Mouse (Mus musculus) layer of hippocampus, postnatal 14 days (tissue): ENCODE results near the gene Pax1. TPM values are rescaled to one million over a fixed set of nuclear protein-coding genes. Genes with fewer than 3 reads are reported as not detected.

ENCODE experiments used
- DNase-seq, 2 experiments: peaks; one replicate each; pipeline ENCODE4 v3.0.0; 2021 to 2022; ENCODE audit warnings: low spot score in 2 of 2, mixed read lengths in 1 of 2
- long read RNA-seq, 2 experiments: library from polyadenylated mRNA; stranded (forward); transcript quantifications; one replicate each; pipeline ENCODE4 v2.0.0; 2021
- total RNA-seq, 2 experiments: library from RNA; stranded (reverse); gene quantifications; 2 replicates each; pipeline ENCODE4 v1.2.3; 2021

Pax1 gene
- under 1 TPM in 1 of 2 experiments, not detected in 1; 0.19 TPM for total RNA-seq
- long read RNA-seq, experiment 1: 0 reads
- long read RNA-seq, experiment 2: 0 reads

DNA sequence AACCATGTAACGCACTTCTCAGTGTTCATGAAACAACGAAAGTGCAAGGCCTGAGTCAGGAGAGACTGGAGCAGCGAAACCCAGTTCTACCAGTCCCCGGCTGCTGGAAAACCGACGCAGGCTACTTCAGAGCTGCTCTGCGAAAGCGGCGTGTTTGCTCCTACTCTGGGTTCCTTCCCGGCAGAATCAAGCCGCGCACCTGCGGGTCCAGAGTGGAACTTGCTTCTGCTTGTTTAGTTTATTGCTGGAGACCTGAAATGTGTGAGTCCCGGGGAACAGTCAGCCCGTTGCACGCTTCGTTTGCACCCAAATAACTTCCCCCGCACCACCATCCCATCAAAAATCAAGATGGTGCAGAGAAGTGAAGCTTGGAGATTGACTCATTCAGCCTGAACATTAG, at the start of gene Pax1:
Gene Pax1 (plus strand): TSS at position 345 of the 400 bp plus-strand sequence.
- no peak for DNase-seq

- DNase-seq: peak in 1 of 2 experiments; percentile 20
Measured at GRCm38 (mm10) chr2:147321036-147321435, 40.7 kb upstream of the Pax1 start.

DNA sequence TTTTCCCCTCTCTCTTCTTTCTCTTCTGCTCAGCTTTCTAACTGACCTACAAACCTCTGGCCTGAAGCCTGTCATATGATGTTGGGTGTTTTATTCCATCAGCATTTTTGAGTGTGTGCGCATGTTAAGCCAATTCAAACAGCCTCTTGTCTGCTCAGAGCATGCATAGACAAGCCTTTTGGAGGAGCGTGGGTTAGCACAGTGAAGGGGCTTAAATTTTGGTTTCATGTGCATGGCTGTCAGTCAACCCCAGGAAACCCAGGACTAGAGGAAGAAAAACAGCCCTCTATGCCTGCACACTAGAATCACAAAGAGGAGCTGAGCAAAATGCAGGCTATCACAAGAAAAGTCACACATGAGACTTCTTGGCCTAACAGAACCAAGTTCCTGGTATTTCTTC, 36.5 kb upstream of the Pax1 start:
- no peak for DNase-seq

DNA sequence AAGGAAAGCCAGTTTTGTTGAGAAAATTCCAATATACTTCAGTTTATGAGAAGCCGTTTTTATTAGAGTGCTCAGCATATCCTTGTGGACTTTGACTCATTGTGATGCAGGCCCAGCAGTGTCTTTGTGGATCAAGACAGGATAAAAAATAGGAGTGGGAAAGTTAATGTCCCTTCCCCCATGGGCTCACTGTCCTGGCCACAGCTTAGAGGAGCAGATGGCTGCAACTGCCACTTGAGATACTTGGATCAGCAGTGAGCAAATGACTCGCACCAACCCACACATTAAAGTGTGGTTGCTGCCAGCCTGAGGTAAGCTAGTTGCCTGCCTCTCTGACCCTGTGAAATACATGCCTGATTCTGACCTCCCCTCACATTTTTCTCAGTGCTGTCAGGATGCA, 29.0 kb upstream of the Pax1 start:
- no peak for DNase-seq

DNA sequence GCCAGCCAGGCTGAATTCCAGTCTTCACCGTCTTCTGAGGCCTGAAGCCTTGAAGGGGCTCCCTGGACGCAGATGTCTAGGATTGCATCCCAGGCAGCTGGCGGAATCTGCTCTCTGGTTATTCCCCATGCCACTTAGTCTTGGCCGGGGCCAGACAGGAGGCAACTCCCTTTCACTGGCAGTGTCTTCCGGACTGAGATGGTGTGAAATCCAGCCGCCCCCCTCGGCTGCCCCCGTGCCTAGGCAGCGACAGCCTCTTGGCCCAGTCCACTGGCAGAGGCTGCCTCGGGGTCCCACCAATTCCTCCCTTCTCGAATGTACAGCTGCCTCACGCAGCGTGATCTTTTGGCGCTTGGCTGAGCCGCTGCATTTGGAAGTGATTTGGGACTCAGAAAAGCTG, 23.0 kb upstream of the Pax1 start:
- DNase-seq: no peak

DNA sequence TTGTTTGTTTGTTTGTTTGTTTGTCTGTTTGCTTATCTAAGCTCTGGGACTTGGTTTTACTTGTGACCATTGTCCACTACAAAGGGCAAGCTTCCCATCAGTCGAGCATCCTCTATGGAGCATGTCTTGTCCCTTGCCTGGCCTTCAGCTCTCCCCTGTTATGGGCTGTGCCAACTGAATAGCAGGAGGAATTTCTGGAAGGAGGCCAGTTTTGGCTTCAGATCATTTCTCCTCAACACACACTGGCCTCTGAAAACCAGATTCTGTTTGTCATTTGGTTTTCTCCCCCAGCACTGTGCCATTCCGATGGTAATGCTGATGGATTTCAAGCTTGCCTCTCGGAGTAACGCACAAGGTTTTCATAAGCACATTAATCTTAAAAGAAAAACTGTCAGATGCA, 21.9 kb upstream of the Pax1 start:
- no peak for DNase-seq

DNA sequence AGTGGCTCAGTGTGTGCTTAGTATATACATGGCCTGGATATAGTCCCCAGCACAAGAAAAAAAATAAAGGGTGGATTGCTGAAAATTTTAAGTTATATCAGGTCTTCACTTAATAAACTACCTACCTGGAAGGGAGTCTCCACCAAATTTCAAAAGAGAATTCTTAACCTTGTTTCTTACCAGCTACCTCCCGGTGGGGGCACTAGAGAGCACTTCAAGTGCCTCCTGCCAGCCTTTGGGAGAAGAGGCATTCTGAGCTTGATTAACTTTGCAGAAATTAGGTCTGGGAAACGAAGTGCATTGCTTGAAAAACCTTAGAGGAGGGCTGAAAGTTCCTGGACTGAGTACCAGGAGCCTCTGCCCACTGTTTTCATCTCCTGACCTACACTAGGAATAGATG, 19.5 kb upstream of the Pax1 start:
- DNase-seq: no peak

DNA sequence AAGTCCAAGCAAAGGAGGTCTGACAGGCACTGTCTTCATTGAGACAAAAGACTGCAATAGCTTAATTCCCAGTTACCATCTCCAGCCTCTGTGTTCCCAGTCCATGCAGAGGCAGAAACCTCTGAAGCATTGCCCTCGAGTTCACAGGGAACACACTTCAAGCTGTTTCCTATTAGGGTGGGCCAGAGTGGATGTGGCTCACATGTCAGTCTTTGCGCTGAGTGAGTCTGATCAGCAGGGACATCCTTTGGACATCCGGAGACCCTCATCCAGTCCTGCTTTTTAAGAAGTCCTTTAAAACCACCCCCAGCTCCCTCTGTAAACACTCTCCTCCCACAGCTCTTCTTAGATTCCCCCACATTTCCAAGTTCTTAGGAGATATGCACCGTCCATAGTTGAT, 2.0 kb upstream of the Pax1 start:
- DNase-seq: no peak

DNA sequence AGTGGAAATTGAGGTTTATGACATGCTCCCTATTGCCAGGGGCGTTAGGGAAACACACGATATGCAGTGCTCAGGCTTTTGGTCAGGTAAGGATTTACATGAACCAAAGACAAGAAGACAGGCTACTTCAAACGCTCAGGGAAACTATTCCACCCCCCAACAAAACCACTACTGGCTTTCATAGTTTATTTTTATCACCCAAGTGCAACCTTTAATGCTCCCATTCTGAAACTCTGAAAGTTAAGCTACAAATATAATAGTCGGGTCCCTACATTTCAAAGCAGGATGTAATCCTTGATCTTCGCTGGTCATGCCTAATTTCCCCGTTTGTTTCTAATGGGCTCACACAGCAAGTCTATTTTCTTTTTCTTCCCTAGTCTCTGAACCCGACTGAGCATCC, 1.3 kb upstream of the Pax1 start:
- DNase-seq: no peak

DNA sequence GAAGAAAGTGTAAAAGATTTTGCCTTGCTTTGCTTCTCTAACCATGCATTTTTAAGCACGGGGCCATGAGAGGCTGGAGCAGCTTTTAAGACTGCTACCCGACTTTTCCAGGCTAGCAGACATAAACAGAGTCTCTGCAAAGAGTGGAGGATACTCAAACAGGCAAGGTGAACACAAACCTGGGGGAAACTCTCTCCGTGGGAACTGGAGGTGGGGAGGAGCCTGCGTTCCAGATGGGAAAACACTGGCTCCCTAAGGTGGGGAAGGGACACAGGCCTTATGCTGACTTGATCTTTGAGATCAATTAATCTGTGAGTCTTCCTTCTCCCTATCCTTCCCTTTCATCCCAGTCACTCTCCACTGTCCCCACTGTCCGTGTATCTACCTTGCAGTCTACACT, 869 bp upstream of the Pax1 start:
- no peak for DNase-seq

GRCm38 (mm10) chr2:147362316-147362715, 591 bp downstream of the Pax1 start:
- DNase-seq: no peak

GRCm38 (mm10) chr2:147363401-147364130, 1.8 kb downstream of the Pax1 start:
- DNase-seq: no peak

DNA sequence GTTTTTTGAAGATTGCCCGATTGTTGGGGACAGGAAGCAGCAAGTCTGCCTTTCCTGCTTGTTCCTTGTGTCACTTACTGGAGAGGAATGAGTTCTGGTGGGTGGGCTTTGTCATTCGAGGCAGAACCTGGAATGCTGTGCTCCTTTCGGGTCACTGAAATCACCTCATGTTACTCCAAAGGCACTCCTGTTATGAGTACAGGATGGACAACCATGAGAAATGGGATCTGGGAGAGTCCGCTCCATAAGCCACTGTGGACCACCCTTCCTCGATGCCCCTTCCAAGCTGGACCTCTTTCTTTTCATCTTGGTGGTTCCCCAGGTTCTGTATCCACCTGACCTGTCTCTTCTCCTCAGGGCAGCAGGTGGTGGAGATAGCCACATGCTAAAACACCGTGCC, 2.5 kb downstream of the Pax1 start:
- DNase-seq: no peak

DNA sequence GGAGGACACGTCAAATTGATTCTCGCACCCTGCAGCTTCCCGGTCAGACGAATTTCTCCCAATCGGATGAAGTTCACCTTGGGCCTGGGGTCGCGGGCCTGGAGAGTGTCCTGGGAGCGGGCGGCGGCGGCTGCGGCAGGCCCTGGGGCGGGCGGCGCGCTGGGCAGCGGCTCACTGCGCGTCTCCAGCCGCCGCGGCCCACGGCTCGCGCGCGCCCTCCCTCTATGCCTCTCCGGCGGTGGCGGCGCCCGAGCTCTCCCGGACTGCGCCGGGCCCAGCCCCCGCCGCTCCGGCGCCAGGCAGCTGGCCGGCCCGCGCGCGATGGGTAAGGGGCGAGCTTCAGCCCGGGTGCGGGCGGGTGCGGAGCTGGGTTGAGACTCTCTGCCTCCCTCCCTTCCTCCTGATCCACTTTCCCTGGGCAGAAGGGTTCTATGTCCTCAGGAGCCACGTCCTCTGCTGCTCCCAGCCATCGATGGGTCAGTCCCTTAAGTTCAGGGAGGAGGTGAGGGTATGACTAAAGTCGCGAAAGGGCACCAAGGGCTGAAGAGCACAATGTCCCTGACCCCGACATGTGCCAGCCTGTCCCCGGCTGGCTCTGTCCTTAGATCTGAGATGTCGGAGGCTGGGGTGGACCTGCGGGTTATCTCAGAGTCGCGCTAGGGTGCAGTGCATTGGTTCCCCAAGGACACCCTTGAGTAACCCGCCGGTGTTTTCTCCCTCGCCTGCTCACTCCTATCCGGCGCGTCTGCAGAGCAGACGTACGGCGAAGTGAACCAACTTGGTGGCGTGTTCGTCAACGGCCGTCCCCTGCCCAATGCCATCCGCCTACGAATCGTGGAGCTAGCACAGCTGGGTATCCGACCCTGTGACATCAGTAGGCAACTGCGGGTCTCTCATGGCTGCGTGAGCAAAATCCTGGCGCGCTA, 3.5 kb downstream of the Pax1 start:
- DNase-seq: no peak

GRCm38 (mm10) chr2:147365908-147366630, 4.3 kb downstream of the Pax1 start:
- DNase-seq: no peak

GRCm38 (mm10) chr2:147367246-147367820, 5.6 kb downstream of the Pax1 start:
- DNase-seq: no peak

- DNase-seq: no peak
Measured at GRCm38 (mm10) chr2:147367911-147368591, 6.3 kb downstream of the Pax1 start.

DNA sequence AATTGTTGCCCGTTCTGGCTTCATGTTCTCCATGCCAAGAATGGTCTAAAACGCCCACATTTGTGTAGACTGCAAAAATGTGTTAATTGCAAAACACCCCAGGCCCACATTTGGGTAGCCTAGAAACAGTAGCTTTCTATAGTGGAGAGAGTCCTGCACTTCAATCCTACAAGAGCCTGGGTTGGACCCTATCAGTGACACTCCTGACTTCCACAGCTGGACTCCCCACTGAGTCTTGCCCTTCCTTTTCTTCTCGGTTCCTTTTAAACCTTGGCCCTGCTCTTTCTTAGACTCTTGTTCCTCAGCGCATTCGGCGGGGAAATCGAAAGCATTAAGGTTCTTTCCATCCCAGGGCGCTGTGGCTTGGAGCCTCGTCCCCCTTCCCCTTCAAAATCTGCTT, 7.8 kb downstream of the Pax1 start:
- DNase-seq: no peak

DNA sequence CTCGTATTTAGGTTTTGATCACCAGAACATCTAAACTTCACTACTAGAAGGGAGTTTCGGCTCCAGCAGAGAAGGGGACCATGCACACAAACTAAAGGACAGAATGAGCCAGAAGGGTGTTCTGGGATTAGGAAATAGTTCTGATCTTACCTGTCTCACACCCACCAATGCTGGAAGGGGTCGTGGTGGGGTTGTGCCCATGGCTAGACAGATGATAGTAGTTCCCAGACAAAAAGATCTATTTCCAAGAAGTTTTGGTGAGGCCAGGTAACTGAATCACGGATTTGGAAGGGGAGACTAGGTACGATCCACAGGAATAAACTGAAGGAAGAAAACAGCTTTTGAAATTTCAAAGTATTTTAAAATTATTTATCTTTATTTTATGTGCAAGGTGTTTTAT, 8.4 kb downstream of the Pax1 start:
- no peak for DNase-seq

DNA sequence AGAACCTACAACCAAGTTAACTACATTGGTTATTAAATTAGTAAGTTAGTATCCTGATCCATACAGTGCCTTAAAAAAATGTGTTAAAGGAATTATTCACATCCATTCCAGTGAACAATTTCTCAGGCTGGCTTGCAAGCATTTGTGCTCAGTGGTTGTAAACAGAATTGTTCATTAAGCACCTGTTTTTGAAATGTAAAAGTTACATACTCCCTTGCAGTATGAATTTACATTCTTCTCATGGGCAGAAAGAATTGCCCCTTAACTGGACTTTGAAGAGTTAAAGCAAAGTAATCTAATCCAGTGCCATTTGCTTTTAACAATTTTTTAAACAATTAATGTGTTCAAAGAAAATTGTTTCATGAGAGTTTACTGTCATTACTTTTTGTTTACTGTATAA, 9.6 kb downstream of the Pax1 start:
- DNase-seq: no peak

DNA sequence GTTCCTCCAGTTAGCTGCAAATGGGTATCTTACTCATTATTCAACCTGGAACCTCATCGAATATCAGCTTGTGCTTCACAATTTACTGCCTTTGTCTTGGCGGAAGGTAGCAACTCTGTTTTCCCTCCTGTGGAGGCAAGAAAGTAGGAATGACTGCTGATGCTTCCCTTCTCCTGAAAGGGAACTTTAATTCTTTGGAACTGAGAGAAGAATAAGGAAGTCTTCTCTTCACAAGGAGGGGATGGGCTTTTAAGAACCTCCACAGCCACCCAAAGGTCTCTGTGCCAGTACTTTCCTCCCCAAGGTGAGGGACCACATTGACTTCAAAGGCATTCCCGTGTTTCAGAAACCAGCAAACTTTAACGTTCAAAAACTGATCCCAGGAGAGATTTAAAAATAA, 10.1 kb downstream of the Pax1 start:
- no peak for DNase-seq
